Mouse (Mus musculus): ENCODE measurements around the gene Tomm70a.

Tomm70a gene

GRCm38 (mm10) chr16:57120913-57121815, at the start of gene Tomm70a:
Gene Tomm70a, plus strand, starts transcription at chr16:57121703.
- H3K4me3 ChIP-seq (replicated peaks; ENCODE audit: low read length) = peak within 1 kb of the TSS; percentile 100
- peaks cover 29% of the 10 kb centered on the region for H3K36me3 ChIP-seq (ENCODE audit: insufficient read depth, low read length)
- TF ChIP-seq POU5F1 (IDR thresholded peaks at IDR 0.05; ENCODE audit: borderline replicate concordance, low read length) (no peak), NANOG (IDR thresholded peaks at IDR 0.05; ENCODE audit: borderline replicate concordance, low read length) (no peak), CTCF (conservative IDR thresholded peaks at IDR 0.05; ENCODE audit: low read length) (no peak)
- H3K9me3 ChIP-seq (ENCODE audit: low read length) = no peaks in the 10 kb centered on the region
- no peaks in the 10 kb centered on the region for H3K27me3 ChIP-seq (ENCODE audit: insufficient read depth, low read length)
- peaks cover 33% of the 10 kb centered on the region for H3K4me1 ChIP-seq (replicated peaks; ENCODE audit: low read depth, low read length)

GRCm38 (mm10) chr16:57075986-57076385, 45.5 kb upstream of the Tomm70a start:
- no peaks in the 10 kb centered on the region for H3K27me3 ChIP-seq (ENCODE audit: insufficient read depth, low read length)
- no peak for TF ChIP-seq POU5F1 (IDR thresholded peaks at IDR 0.05; ENCODE audit: borderline replicate concordance, low read length)
- no peak for TF ChIP-seq CTCF (conservative IDR thresholded peaks at IDR 0.05; ENCODE audit: low read length)
- TF ChIP-seq NANOG (IDR thresholded peaks at IDR 0.05; ENCODE audit: borderline replicate concordance, low read length) = no peak
- H3K36me3 ChIP-seq (ENCODE audit: insufficient read depth, low read length) = no peaks in the 10 kb centered on the region
- no peaks in the 10 kb centered on the region for H3K4me1 ChIP-seq (replicated peaks; ENCODE audit: low read depth, low read length)
- H3K4me3 ChIP-seq (replicated peaks; ENCODE audit: low read length) = peak overlapping the region; percentile 61
- peaks cover 5% of the 10 kb centered on the region; the same call in 1 of the 2 replicates for H3K9me3 ChIP-seq (ENCODE audit: low read length)

GRCm38 (mm10) chr16:57079577-57079976, 41.9 kb upstream of the Tomm70a start:
- Histone ChIP-seq H3K9me3 (ENCODE audit: low read length) (peaks cover 13% of the 10 kb centered on the region), H3K27me3 (ENCODE audit: insufficient read depth, low read length) (no peaks in the 10 kb centered on the region), H3K36me3 (ENCODE audit: insufficient read depth, low read length) (no peaks in the 10 kb centered on the region), H3K4me1 (replicated peaks; ENCODE audit: low read depth, low read length) (no peaks in the 10 kb centered on the region), H3K4me3 (replicated peaks; ENCODE audit: low read length) (no peak overlapping the region)
- TF ChIP-seq POU5F1 (IDR thresholded peaks at IDR 0.05; ENCODE audit: borderline replicate concordance, low read length) (no peak), NANOG (IDR thresholded peaks at IDR 0.05; ENCODE audit: borderline replicate concordance, low read length) (no peak), CTCF (conservative IDR thresholded peaks at IDR 0.05; ENCODE audit: low read length) (no peak)

- no peaks in the 10 kb centered on the region for H3K27me3 ChIP-seq (ENCODE audit: insufficient read depth, low read length)
- no peaks in the 10 kb centered on the region for H3K4me1 ChIP-seq (replicated peaks; ENCODE audit: low read depth, low read length)
- TF ChIP-seq CTCF (conservative IDR thresholded peaks at IDR 0.05; ENCODE audit: low read length) = peak; percentile 49
- TF ChIP-seq NANOG (IDR thresholded peaks at IDR 0.05; ENCODE audit: borderline replicate concordance, low read length) = no peak
- H3K4me3 ChIP-seq (replicated peaks; ENCODE audit: low read length) = no peak overlapping the region
- H3K36me3 ChIP-seq (ENCODE audit: insufficient read depth, low read length) = no peaks in the 10 kb centered on the region
- H3K9me3 ChIP-seq (ENCODE audit: low read length) = no peaks in the 10 kb centered on the region
These were observed 29.0 kb upstream of the Tomm70a start for GRCm38 (mm10) chr16:57092460-57092859.

GRCm38 (mm10) chr16:57092911-57093605, 28.4 kb upstream of the Tomm70a start:
- Histone ChIP-seq H3K4me3 (replicated peaks; ENCODE audit: low read length) (no peak overlapping the region), H3K4me1 (replicated peaks; ENCODE audit: low read depth, low read length) (no peaks in the 10 kb centered on the region)

GRCm38 (mm10) chr16:57098468-57099144, 22.9 kb upstream of the Tomm70a start:
- Histone ChIP-seq H3K4me1 (replicated peaks; ENCODE audit: low read depth, low read length) (no peaks in the 10 kb centered on the region), H3K4me3 (replicated peaks; ENCODE audit: low read length) (no peak overlapping the region), H3K9me3 (ENCODE audit: low read length) (no peaks in the 10 kb centered on the region), H3K36me3 (ENCODE audit: insufficient read depth, low read length) (no peaks in the 10 kb centered on the region), H3K27me3 (ENCODE audit: insufficient read depth, low read length) (no peaks in the 10 kb centered on the region)
- TF ChIP-seq NANOG (IDR thresholded peaks at IDR 0.05; ENCODE audit: borderline replicate concordance, low read length) = no peak
- no peak for TF ChIP-seq CTCF (conservative IDR thresholded peaks at IDR 0.05; ENCODE audit: low read length)
- TF ChIP-seq POU5F1 (IDR thresholded peaks at IDR 0.05; ENCODE audit: borderline replicate concordance, low read length) = no peak

More at GRCm38 (mm10) chr16:57092911-57093605, 28.4 kb upstream of the Tomm70a start:
- TF ChIP-seq CTCF (conservative IDR thresholded peaks at IDR 0.05; ENCODE audit: low read length) (no peak), POU5F1 (IDR thresholded peaks at IDR 0.05; ENCODE audit: borderline replicate concordance, low read length) (no peak), NANOG (IDR thresholded peaks at IDR 0.05; ENCODE audit: borderline replicate concordance, low read length) (no peak)
- H3K27me3 ChIP-seq (ENCODE audit: insufficient read depth, low read length) = no peaks in the 10 kb centered on the region
- H3K9me3 ChIP-seq (ENCODE audit: low read length) = no peaks in the 10 kb centered on the region
- H3K36me3 ChIP-seq (ENCODE audit: insufficient read depth, low read length) = no peaks in the 10 kb centered on the region

GRCm38 (mm10) chr16:57099572-57100237, 21.8 kb upstream of the Tomm70a start:
- H3K27me3 ChIP-seq (ENCODE audit: insufficient read depth, low read length) = no peaks in the 10 kb centered on the region
- no peak for TF ChIP-seq NANOG (IDR thresholded peaks at IDR 0.05; ENCODE audit: borderline replicate concordance, low read length)
- no peak for TF ChIP-seq POU5F1 (IDR thresholded peaks at IDR 0.05; ENCODE audit: borderline replicate concordance, low read length)
- no peak for TF ChIP-seq CTCF (conservative IDR thresholded peaks at IDR 0.05; ENCODE audit: low read length)
- no peaks in the 10 kb centered on the region for H3K4me1 ChIP-seq (replicated peaks; ENCODE audit: low read depth, low read length)
- H3K9me3 ChIP-seq (ENCODE audit: low read length) = no peaks in the 10 kb centered on the region
- no peaks in the 10 kb centered on the region for H3K36me3 ChIP-seq (ENCODE audit: insufficient read depth, low read length)
- no peak overlapping the region for H3K4me3 ChIP-seq (replicated peaks; ENCODE audit: low read length)

All from E14TG2a.4 (cell line).